Mouse (Mus musculus) liver, embryonic 11.5 days (tissue): Measurements from ENCODE around the gene Nkd2. TPM values are rescaled to one million over a fixed set of nuclear protein-coding genes. Genes with fewer than 3 reads are reported as not detected.

Experiments used
- ATAC-seq: fragments of 200-750 bp; cut with Nextera tagmentation; replicated peaks from 2 replicates; pipeline ENCODE4 v1.8.0; 2017; ENCODE audit warnings: moderate number of reproducible peaks, mild to moderate bottlenecking, moderate TSS enrichment, moderate library complexity; ENCODE audit not compliant: low FRiP score
- DNase-seq: peaks from one replicate; pipeline ENCODE4 v3.0.0-alpha.2; 2017; ENCODE audit warnings: low spot score
- H3K27ac ChIP-seq: fragments of 300-500 bp; sonication (generic); 2 replicates; pipeline ENCODE4 v1.5.1; 2014; ENCODE audit warnings: mild to moderate bottlenecking, low read depth, low read length, control low read depth
- H3K27me3 ChIP-seq: fragments of 300-500 bp; sonication (generic); replicated peaks from 2 replicates; pipeline ENCODE4 v1.6.1; 2014; ENCODE audit warnings: low read length, mixed read lengths; ENCODE audit not compliant: control insufficient read depth, insufficient read depth
- H3K36me3 ChIP-seq: fragments of 300-500 bp; sonication (generic); 2 replicates; pipeline ENCODE4 v1.6.1; 2014; ENCODE audit warnings: mild to moderate bottlenecking, low read length, moderate library complexity, mixed read lengths; ENCODE audit not compliant: control insufficient read depth, insufficient read depth
- H3K4me1 ChIP-seq: fragments of 300-500 bp; sonication (generic); replicated peaks from 2 replicates; pipeline ENCODE4 v1.6.1; 2014; ENCODE audit warnings: low read length, mixed read lengths; ENCODE audit not compliant: control insufficient read depth, insufficient read depth
- H3K4me2 ChIP-seq: fragments of 300-500 bp; sonication (generic); 2 replicates; pipeline ENCODE4 v1.6.1; 2014; ENCODE audit warnings: mild to moderate bottlenecking, control low read depth, moderate library complexity
- H3K4me3 ChIP-seq: fragments of 300-500 bp; sonication (generic); 2 replicates; pipeline ENCODE4 v1.5.1; 2014; ENCODE audit warnings: low read depth, low read length, control low read depth
- H3K9ac ChIP-seq: fragments of 300-500 bp; sonication (generic); 2 replicates; pipeline ENCODE4 v1.6.1; 2014; ENCODE audit warnings: low read depth, low read length, control low read depth
- H3K9me3 ChIP-seq: fragments of 300-500 bp; sonication (generic); 2 replicates; pipeline ENCODE4 v1.6.1; 2016; ENCODE audit warnings: low read length, inconsistent platforms, mixed read lengths; ENCODE audit not compliant: control insufficient read depth
- WGBS: fragments of 180-500 bp; shearing (Covaris S2); extraction: QIAGEN DNeasy Blood & Tissue Kit; methylation state at CpG from one replicate; pipeline ENCODE4 v1.1.7; 2014; 5-methylcytosine and 5-hydroxymethylcytosine counted together
- polyA plus RNA-seq: library from polyadenylated mRNA; unstranded; fragments of >200 nt; fragmentation: Nextera tagmentation; extraction: Ambion mirVana; gene quantifications from 2 replicates; pipeline ENCODE4 v1.2.1, GENCODE M21; 2014

Nkd2 gene
- polyA plus RNA-seq, 1 experiment from 2014 or later = 1.4 TPM

DNA sequence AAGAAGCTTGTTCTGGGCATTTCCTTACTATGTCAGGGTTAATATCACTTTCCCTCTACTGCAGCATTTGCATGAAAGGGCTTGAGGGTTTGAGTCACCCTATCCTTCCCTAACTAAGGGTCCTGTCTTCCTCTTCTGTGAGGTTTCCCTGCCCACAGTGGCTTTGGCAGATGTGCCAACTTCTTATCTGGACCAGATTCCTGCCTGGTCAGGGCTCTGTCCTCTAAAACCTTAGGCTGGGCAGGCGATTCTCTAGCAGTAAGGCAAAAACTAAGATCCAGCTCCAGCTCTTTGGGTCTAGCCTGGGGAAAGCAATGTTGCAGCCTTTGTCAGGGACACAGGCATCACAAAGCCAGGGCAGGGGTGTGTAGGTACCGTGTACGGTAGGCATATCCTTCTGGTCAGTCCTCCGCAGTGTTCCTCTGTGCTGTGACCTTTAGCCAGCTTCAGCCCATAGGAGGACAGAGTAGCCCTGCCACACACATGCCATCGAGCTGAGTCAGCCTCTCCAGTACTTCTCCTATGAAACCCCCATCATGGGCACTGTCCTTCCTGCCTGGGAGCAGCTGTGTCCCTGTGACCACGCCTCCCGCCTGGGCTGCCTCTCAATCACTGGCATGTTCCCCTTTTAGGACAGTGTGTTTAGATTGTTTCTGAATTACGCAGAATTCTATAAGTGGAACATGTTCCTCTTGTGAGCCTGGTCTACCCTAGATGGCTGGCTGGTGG lies 43.8 kb downstream of the Nkd2 start:
- ATAC-seq (no peak; the same call in 1 of the 2 replicates), DNase-seq (no peak)
- Histone ChIP-seq H3K9me3 (no peaks in the 10 kb centered on the region), H3K9ac (no peak overlapping the region), H3K4me1 (no peaks in the 10 kb centered on the region), H3K27me3 (no peaks in the 10 kb centered on the region), H3K4me2 (no peak overlapping the region), H3K36me3 (peaks cover 23% of the 10 kb centered on the region), H3K4me3 (no peak overlapping the region), H3K27ac (no peak overlapping the region)
- 67% methylated on average over 8 of the region's 8 CpGs for WGBS

- Histone ChIP-seq H3K36me3 (peaks cover 23% of the 10 kb centered on the region), H3K4me1 (no peaks in the 10 kb centered on the region), H3K27ac (no peak overlapping the region), H3K9me3 (no peaks in the 10 kb centered on the region), H3K9ac (no peak overlapping the region), H3K4me3 (no peak overlapping the region), H3K4me2 (no peak overlapping the region), H3K27me3 (no peaks in the 10 kb centered on the region)
- no peak for DNase-seq
- 79% methylated on average over 5 of the region's 5 CpGs for WGBS
- ATAC-seq = no peak
Measured at GRCm38 (mm10) chr13:73799110-73799509, 48.3 kb downstream of the Nkd2 start.

- Histone ChIP-seq H3K27ac (no peak overlapping the region), H3K27me3 (no peaks in the 10 kb centered on the region), H3K9me3 (no peaks in the 10 kb centered on the region), H3K4me3 (no peak overlapping the region), H3K4me1 (no peaks in the 10 kb centered on the region), H3K9ac (no peak overlapping the region), H3K4me2 (no peak overlapping the region), H3K36me3 (peaks cover 36% of the 10 kb centered on the region)
- no peak for DNase-seq
- 69% methylated on average over 5 of the region's 5 CpGs for WGBS
- no peak for ATAC-seq
Measured at GRCm38 (mm10) chr13:73793171-73793570, 54.3 kb downstream of the Nkd2 start.

GRCm38 (mm10) chr13:73792176-73792575 lies 55.3 kb downstream of the Nkd2 start:
- peaks cover 37% of the 10 kb centered on the region for H3K36me3 ChIP-seq
- H3K9me3 ChIP-seq = no peaks in the 10 kb centered on the region
- ATAC-seq = no peak
- no peaks in the 10 kb centered on the region for H3K4me1 ChIP-seq
- WGBS = 95% methylated on average over 4 of the region's 4 CpGs
- H3K9ac ChIP-seq = no peak overlapping the region
- H3K4me3 ChIP-seq = no peak overlapping the region
- no peak overlapping the region for H3K27ac ChIP-seq
- no peak for DNase-seq
- no peak overlapping the region for H3K4me2 ChIP-seq
- H3K27me3 ChIP-seq = no peaks in the 10 kb centered on the region

- no peak overlapping the region for H3K4me3 ChIP-seq
- H3K9me3 ChIP-seq = no peaks in the 10 kb centered on the region
- H3K4me2 ChIP-seq = no peak overlapping the region
- WGBS = 75% methylated on average over 5 of the region's 5 CpGs
- peaks cover 16% of the 10 kb centered on the region for H3K36me3 ChIP-seq
- H3K27ac ChIP-seq = no peak overlapping the region
- ATAC-seq (no peak), DNase-seq (no peak)
- no peak overlapping the region for H3K9ac ChIP-seq
- H3K4me1 ChIP-seq = no peaks in the 10 kb centered on the region; the same call in 1 of the 2 replicates
- no peaks in the 10 kb centered on the region for H3K27me3 ChIP-seq
Measured at GRCm38 (mm10) chr13:73782486-73782885, 64.9 kb downstream of the Nkd2 start.

DNA sequence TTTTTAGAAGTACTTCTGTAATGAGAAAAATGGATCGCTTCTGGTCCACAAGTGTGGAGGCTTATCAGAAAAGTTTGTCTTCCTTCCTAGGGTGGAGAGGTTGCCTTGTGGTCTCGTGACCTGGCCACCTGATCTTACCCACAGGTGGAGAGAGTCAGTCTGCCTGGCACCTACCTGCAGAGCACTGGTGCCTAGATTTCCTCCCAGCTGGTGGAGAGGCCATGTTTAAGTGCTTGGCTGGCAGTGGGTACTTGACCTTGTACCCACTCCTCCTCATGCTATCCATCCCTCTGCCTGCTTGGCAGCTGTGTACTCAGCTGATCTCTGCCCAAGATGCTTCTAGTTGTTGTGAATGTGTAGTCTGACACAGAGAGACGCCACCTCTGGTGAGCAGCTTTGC lies 69.9 kb downstream of the Nkd2 start:
- no peak for ATAC-seq
- no peak overlapping the region for H3K27ac ChIP-seq
- WGBS = 74% methylated on average over 3 of the region's 3 CpGs

GRCm38 (mm10) chr13:73775786-73776185 lies 71.6 kb downstream of the Nkd2 start:
- Histone ChIP-seq H3K36me3 (no peaks in the 10 kb centered on the region), H3K27ac (no peak overlapping the region), H3K9me3 (no peaks in the 10 kb centered on the region), H3K27me3 (no peaks in the 10 kb centered on the region), H3K4me2 (no peak overlapping the region), H3K4me3 (no peak overlapping the region), H3K4me1 (peaks cover 17% of the 10 kb centered on the region), H3K9ac (no peak overlapping the region)
- ATAC-seq (no peak), DNase-seq (no peak)
- WGBS = 70% methylated on average over 4 of the region's 4 CpGs

More for the DNA sequence above, 69.9 kb downstream of the Nkd2 start:
- H3K27me3 ChIP-seq = no peaks in the 10 kb centered on the region
- H3K9ac ChIP-seq = no peak overlapping the region
- no peak for DNase-seq
- H3K4me1 ChIP-seq = peaks cover 13% of the 10 kb centered on the region
- H3K4me2 ChIP-seq = no peak overlapping the region
- H3K9me3 ChIP-seq = no peaks in the 10 kb centered on the region
- H3K36me3 ChIP-seq = no peaks in the 10 kb centered on the region
- no peak overlapping the region for H3K4me3 ChIP-seq

GRCm38 (mm10) chr13:73773519-73774205 lies 73.8 kb downstream of the Nkd2 start:
- DNase-seq (no peak), ATAC-seq (no peak)
- Histone ChIP-seq H3K9ac (no peak overlapping the region), H3K4me3 (no peak overlapping the region), H3K4me1 (peaks cover 24% of the 10 kb centered on the region), H3K36me3 (no peaks in the 10 kb centered on the region), H3K4me2 (no peak overlapping the region), H3K9me3 (no peaks in the 10 kb centered on the region), H3K27ac (no peak overlapping the region), H3K27me3 (no peaks in the 10 kb centered on the region)
- WGBS = 63% methylated on average over 4 of the region's 4 CpGs

DNA sequence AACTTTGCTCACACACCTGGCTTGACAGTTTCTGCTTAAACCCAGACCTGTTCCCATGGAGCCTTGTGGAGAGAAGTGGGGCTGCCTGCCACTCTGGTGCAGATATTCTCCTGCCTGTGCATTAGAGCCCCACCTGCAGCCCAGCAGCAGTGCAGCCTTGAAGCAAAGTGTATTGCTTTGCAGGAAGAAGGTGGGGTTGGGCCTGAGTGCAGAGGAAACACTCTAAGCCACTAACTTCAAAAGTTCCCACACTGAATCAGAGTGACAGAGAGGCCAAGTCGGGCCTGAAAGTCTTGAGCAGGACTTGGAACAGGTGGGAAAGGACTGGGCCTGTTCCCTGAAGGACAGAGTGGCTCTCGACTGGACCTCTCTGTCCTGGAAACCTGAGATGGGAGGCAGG lies 74.8 kb downstream of the Nkd2 start:
- no peak overlapping the region; the same call in 1 of the 2 replicates for H3K27ac ChIP-seq

More for the DNA sequence above, 74.8 kb downstream of the Nkd2 start:
- H3K36me3 ChIP-seq = no peaks in the 10 kb centered on the region
- H3K9me3 ChIP-seq = no peaks in the 10 kb centered on the region
- DNase-seq (no peak), ATAC-seq (no peak)
- H3K4me1 ChIP-seq = peaks cover 24% of the 10 kb centered on the region
- no peak overlapping the region for H3K4me2 ChIP-seq
- 52% methylated on average over 2 of the region's 2 CpGs for WGBS
- no peak overlapping the region for H3K4me3 ChIP-seq
- H3K27me3 ChIP-seq = no peaks in the 10 kb centered on the region
- no peak overlapping the region for H3K9ac ChIP-seq
